Mouse (Mus musculus): ENCODE results near the gene Sh2d7. TPM values are rescaled to one million over a fixed set of nuclear protein-coding genes. Genes with fewer than 3 reads are reported as not detected.

Sh2d7 gene
- total RNA-seq, 4 experiments from 2014 or later, result 0.21 TPM; not detected in 3

Other genes with a start within 250 kb of the Sh2d7 start
- 100 to 1,000 TPM; 185 to 210 (median 193) TPM for gene Dmxl2, start 37.4 kb upstream of the Sh2d7 start, total RNA-seq (2022)
- 10 to 100 TPM; 23.8 to 29.4 (median 24.7) TPM for gene Cib2, start 21.2 kb downstream of the Sh2d7 start, total RNA-seq (2022)
- gene Idh3a, start 47.4 kb downstream of the Sh2d7 start, total RNA-seq (2022), result 100 to 1,000 TPM; 164 to 185 (median 182) TPM
- 100 to 1,000 TPM; 111 to 132 (median 117) TPM for gene Acsbg1, start 122.9 kb downstream of the Sh2d7 start, total RNA-seq (2022)
- 10 to 100 TPM; 34.6 to 42.9 (median 38.1) TPM for gene Dnaja4, start 159.9 kb downstream of the Sh2d7 start, total RNA-seq (2022)
- 10 to 100 TPM; 52.9 to 61.1 (median 53.4) TPM for gene Wdr61, start 195.5 kb downstream of the Sh2d7 start, total RNA-seq (2022)
- gene Crabp1, start 225.8 kb downstream of the Sh2d7 start, total RNA-seq (2022), result 1 to 10 TPM; 3.4 to 8.4 (median 6.4) TPM